Mouse (Mus musculus): ENCODE data around the gene Nmi. TPM values are rescaled to one million over a fixed set of nuclear protein-coding genes. Genes with fewer than 3 reads are reported as not detected.

The Nmi gene
- total RNA-seq, 2 experiments from 2014 or later, result 2.7 to 3.8 TPM

DNA sequence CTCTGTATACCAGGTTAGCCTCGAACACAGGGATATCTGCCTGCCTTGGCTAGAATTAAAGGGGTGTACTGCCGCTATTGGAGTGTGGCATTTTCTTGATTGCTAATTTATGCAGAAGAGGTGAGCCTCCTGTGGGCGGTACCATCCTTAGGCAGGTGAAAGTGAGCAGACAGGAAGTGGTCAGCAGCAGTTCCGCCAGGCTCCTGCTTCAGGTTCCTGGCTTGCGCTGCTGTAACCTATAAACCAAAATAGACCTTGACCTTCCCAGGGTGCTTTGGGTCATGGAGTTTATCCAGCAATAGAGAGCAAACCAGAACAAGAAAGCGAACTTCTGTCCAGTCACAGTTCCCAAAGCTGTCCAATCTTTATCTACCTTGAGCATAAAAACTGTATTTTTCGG lies 37.4 kb downstream of the Nmi start:
- H3K4me3 ChIP-seq, result no peak overlapping the region
- no peak for DNase-seq (ENCODE audit: low spot score in 2 of 2)
- no peak for TF ChIP-seq CTCF (conservative IDR thresholded peaks at IDR 0.05)

GRCm38 (mm10) chr2:51934574-51935334 lies 38.5 kb downstream of the Nmi start, which contains the start of gene Rbm43:
Gene Rbm43, minus strand, starts transcription at chr2:51935163.
- H3K4me3 ChIP-seq, result peak within 1 kb of the TSS; percentile 86
- peak; percentile 68 for TF ChIP-seq CTCF (conservative IDR thresholded peaks at IDR 0.05)
- peak; percentile 47 to 57 for DNase-seq (ENCODE audit: low spot score in 2 of 2)
- peak within 1 kb of the TSS; percentile 81 for H3K27ac ChIP-seq

More for the DNA sequence above, 37.4 kb downstream of the Nmi start:
- H3K27ac ChIP-seq, result no peak overlapping the region

GRCm38 (mm10) chr2:51933341-51934134 lies 39.8 kb downstream of the Nmi start:
- H3K27ac ChIP-seq, result no peak overlapping the region
- H3K4me3 ChIP-seq, result peak overlapping the region; percentile 28
- TF ChIP-seq CTCF (conservative IDR thresholded peaks at IDR 0.05), result no peak
- DNase-seq (ENCODE audit: low spot score in 2 of 2), result no peak

- no peak for DNase-seq (ENCODE audit: low spot score in 2 of 2)
- H3K27ac ChIP-seq, result no peak overlapping the region
- TF ChIP-seq CTCF (conservative IDR thresholded peaks at IDR 0.05), result no peak
- H3K4me3 ChIP-seq, result no peak overlapping the region
Measured at GRCm38 (mm10) chr2:51931241-51931640, 42.1 kb downstream of the Nmi start.

DNA sequence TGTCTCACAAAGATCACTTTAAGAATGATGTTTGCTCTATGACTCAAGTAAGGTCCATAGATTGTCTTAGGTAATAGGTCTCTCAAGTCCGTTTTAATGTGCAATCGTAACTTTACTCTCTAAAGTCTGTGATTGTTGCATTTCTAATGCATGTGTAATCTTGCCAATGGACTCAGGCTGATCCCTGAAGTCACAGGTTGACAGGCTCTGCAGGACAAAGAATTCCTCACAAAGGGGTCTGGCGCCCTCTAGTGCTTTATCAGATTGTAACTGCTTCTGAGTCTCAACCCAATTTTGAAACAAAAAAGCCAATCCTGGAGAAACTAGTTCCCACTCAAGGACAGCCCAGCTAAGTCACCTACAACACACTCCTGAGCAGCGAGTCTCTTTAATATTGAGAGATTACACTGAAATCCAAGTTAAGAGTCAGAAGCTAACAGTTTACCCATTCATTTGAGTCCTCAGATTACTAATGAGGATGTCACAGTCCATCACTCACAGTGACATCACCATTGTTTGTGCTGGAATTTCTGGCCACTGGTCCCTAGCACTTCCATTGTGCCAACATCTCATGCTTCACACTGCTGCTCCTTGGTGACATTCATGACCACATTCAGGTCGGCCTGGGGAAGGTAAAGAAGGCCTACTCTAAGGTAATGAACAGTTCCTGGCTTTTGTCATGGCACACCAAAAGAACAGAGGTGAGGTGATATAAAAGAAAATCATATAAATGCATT lies 58.2 kb downstream of the Nmi start:
- Histone ChIP-seq H3K4me3 (no peak overlapping the region), H3K27ac (no peak overlapping the region)
- peak; percentile 69 to 80 for DNase-seq (ENCODE audit: low spot score in 2 of 2)
- peak; percentile 90 for TF ChIP-seq CTCF (conservative IDR thresholded peaks at IDR 0.05)

GRCm38 (mm10) chr2:51914532-51914931 lies 58.8 kb downstream of the Nmi start:
- DNase-seq (ENCODE audit: low spot score in 2 of 2), result no peak
- H3K4me3 ChIP-seq, result no peak overlapping the region
- no peak for TF ChIP-seq CTCF (conservative IDR thresholded peaks at IDR 0.05)
- no peak overlapping the region for H3K27ac ChIP-seq

- Histone ChIP-seq H3K4me3 (no peak overlapping the region), H3K27ac (no peak overlapping the region)
- TF ChIP-seq CTCF (conservative IDR thresholded peaks at IDR 0.05), result no peak
- no peak for DNase-seq (ENCODE audit: low spot score in 2 of 2)
Measured at GRCm38 (mm10) chr2:51912740-51913139, 60.6 kb downstream of the Nmi start.

DNA sequence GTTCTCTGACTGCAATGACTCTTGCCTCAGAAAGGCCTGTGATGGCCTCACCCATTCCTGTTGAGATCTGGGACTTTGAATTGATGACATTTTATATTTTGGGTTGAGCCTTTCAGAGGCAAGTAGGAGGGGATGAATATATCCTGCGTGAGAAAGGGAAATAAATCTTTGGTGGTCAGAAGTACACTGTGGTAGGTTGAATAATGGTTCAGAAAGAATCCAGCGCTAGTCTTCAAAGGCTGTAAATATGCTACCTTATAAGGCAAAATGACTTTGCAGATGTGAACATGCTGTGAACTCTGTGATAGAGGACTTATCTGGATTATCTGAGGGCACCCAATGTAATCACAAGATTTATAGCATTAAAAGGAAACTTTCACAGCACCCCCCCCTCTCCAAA lies 61.4 kb downstream of the Nmi start:
- Histone ChIP-seq H3K27ac (no peak overlapping the region), H3K4me3 (no peak overlapping the region)
- no peak for TF ChIP-seq CTCF (conservative IDR thresholded peaks at IDR 0.05)
- DNase-seq (ENCODE audit: low spot score in 2 of 2), result no peak

GRCm38 (mm10) chr2:51907538-51908110 lies 65.7 kb downstream of the Nmi start:
- no peak for TF ChIP-seq CTCF (conservative IDR thresholded peaks at IDR 0.05)
- H3K27ac ChIP-seq, result no peak overlapping the region
- no peak overlapping the region for H3K4me3 ChIP-seq
- DNase-seq (ENCODE audit: low spot score in 2 of 2), result no peak

GRCm38 (mm10) chr2:51905637-51906036 lies 67.7 kb downstream of the Nmi start:
- Histone ChIP-seq H3K27ac (no peak overlapping the region), H3K4me3 (no peak overlapping the region)
- no peak for DNase-seq (ENCODE audit: low spot score in 2 of 2)
- no peak for TF ChIP-seq CTCF (conservative IDR thresholded peaks at IDR 0.05)

Other genes with a start within 250 kb of the Nmi start
- gene Rbm43, start 38.3 kb downstream of the Nmi start, total RNA-seq (2021), result 10 to 100 TPM; 17.0 to 17.9 TPM
- gene Tnfaip6, start 64.5 kb upstream of the Nmi start, total RNA-seq (2021), result 1 to 10 TPM; 7.5 to 7.8 TPM
- 10 to 100 TPM; 21.8 to 24.5 TPM for gene Rif1, start 99.3 kb upstream of the Nmi start, total RNA-seq (2021)

Data from layer of hippocampus, adult 2 months (tissue).